Mouse (Mus musculus): Measurements from ENCODE around the gene Mecr. TPM values are rescaled to one million over a fixed set of nuclear protein-coding genes. Genes with fewer than 3 reads are reported as not detected.

Gene Mecr
- polyA plus RNA-seq (2017; shearing (Covaris generic)) = 27.7 TPM

GRCm38 (mm10) chr4:131843290-131843743, at the start of gene Mecr:
Gene Mecr, plus strand, starts transcription at chr4:131843470.

GRCm38 (mm10) chr4:131837872-131838524, 5.3 kb upstream of the Mecr start, which contains the start of gene Ptpru:
Gene Ptpru, minus strand, starts transcription at chr4:131838288.

DNA sequence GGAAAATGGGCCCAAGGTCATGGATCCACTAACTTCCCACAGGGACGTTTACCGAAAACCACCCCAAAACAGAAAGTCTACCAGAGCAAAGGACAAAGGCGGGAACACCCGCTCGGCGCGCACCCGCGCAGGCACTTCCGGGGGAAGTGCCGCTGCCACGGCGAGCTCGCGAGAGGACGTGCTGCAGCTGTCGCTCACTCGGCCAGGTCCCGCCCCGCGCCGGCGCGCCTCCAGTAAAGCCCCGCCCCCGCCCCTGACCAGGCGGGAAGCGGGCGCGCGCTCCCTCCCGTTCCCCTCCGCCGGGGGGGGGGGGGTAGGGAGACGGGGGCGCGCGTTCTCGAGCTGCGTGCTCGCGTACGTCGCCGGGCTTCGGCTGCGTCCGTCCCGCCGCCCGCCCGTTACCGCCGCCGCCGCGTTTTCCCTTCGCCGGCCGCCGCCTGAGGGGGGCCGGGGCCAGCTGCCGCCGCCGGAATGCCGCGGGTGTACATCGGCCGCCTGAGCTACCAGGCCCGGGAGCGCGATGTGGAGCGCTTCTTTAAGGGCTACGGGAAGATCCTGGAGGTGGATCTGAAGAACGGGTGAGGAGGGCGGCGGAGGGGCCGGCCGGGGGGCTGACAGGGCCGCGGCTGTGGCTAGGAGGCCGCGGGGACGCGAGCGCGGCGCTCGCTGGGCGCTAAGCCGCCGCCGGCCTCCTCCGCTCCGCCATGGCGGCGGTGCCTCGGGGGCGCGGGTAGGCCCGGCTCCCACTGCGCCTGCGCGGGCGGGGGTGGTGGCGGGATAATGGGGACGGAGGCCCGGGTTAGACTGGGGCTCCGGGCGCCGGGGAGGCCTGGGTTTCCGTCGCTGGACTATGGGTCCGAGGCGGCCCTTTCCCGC, 30.3 kb downstream of the Mecr start, which contains the start of gene Srsf4:
TSS of gene Srsf4 (plus strand) at position 325 of the 876 bp plus-strand sequence.

Other genes with a start within 250 kb of the Mecr start
- not detected for gene Ptpru, start 5.2 kb upstream of the Mecr start, polyA plus RNA-seq (2017; shearing (Covaris generic))
- gene Srsf4, start 30.1 kb downstream of the Mecr start, polyA plus RNA-seq (2017; shearing (Covaris generic)) = 28.3 TPM
- gene Tmem200b, start 78.3 kb downstream of the Mecr start, polyA plus RNA-seq (2017; shearing (Covaris generic)) = not detected
- gene Gm10300, start 231.2 kb downstream of the Mecr start, polyA plus RNA-seq (2017; shearing (Covaris generic)) = not detected
- gene Epb41, start 231.9 kb downstream of the Mecr start, polyA plus RNA-seq (2017; shearing (Covaris generic)) = 85.6 TPM

Measured in activated CD4-positive, CD25-positive, alpha-beta regulatory T cell, adult 9 weeks (primary cell).